Mouse (Mus musculus) MEL-GATA-1-ER (cell line): ENCODE results near the gene Pga5.
A peak's percentile ranks its signal among the peaks of the same experiment; 100 is the strongest.

ENCODE experiments used
- DNase-seq: peaks from one replicate; pipeline ENCODE4 v3.0.0-alpha.2; 2012; ENCODE audit warnings: low read depth; ENCODE audit errors: extremely low read depth

The Pga5 gene

GRCm38 (mm10) chr19:10671319-10671718 lies 6.6 kb downstream of the Pga5 start:
- no peak for DNase-seq

DNA sequence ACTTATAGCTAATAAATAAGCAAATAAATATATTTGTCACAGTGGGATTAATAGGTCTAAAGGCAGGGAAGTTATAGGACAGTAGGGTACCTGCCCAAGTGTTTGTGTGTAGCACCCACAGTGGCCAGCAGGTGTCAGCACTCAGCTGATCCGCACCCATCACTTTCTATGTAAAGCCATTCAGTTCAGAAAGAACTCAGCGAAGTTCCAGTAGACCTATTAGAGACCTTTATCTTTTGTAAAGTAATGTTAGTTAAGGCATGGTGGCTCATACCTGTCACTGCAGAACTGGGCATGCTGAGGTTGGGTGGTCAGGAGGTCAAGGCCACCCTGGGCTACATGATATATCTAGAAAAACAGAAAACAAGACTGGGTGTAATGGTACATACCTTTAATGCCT lies 12.4 kb downstream of the Pga5 start:
- no peak for DNase-seq

GRCm38 (mm10) chr19:10665093-10665492 lies 12.8 kb downstream of the Pga5 start:
- no peak for DNase-seq

GRCm38 (mm10) chr19:10662665-10663064 lies 15.2 kb downstream of the Pga5 start:
- peak; percentile 70 for DNase-seq

DNA sequence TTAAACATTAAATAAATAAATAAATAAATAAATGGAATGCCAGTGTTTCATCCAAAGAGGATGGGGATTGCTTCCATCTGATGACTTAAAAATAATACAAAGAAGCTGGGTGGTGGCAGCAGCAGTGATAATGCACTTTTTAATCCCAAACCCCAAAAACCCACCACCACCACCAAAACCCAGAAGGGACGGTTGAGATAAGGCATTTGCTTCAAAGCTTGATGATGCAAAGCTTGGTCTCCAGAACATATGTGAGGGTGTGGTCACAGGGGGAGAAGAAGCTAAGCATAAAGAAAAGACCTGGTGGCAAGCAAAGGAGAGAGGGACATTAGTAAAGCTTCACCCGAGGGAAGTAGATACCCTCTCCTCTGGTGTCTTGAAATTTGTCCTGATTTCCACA lies 16.0 kb downstream of the Pga5 start:
- peak; percentile 97 for DNase-seq

DNA sequence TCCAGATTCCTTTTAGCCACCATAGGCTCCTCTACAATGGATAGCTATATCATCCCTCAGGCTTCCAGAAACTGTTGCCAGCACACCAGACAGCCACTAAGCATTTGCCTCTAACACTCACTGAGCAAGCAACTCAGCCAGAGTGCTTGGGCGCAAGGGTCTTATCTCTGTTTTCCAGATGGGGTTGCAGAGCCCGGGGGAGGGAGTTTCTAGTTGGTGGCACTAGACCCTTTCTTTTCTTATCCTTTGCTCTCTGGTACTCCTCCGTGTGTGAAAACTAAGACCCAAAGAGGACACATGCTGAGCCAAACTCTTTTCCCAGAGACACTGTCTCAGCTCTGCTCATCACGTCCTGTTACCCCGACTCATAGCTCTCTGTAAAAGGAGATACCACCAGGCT lies 16.5 kb downstream of the Pga5 start:
- peak; percentile 97 for DNase-seq

- DNase-seq = no peak
These were observed 19.5 kb downstream of the Pga5 start for GRCm38 (mm10) chr19:10658406-10658805.

GRCm38 (mm10) chr19:10657742-10658141 lies 20.1 kb downstream of the Pga5 start:
- no peak for DNase-seq

- DNase-seq = no peak
These were observed 21.8 kb downstream of the Pga5 start for GRCm38 (mm10) chr19:10656058-10656457.

DNA sequence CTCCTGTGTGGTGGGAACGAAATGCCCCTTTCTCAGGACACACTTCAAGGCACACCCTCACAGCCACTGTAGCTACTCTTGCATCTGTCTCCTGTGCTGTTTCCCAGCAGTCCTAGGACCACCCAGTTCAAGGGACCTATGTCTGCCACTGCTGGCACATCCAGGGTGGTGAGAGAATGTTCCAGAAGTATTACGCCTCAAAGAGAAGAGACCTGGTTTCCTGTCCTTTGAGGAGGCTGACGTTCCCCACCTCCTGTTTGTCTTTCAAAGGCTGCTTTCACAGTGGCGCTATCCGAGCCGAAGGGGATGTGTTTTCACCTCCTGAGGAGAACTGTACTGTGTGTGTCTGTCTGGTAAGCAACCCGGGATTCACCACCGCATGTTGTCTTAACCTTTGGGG lies 29.7 kb downstream of the Pga5 start:
- DNase-seq = no peak

DNA sequence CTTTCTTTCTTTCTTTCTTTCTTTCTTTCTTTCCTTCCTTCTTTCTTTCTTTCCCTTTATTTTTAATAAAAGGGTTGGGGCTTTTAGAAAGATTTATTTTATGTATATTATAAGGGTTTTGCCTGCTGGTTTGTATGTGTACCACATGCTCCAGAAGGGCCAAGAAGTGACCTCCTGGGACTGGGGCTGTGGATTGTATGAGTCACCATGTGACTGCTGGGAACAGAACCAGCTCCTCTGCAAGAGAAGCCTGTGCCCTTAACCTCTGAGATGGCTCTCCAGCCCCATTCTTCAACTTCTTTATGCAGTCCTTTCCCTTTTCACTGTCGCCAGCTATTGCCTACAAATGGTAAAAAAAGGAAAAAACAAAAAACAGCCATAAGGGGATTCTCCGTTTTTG lies 32.3 kb downstream of the Pga5 start:
- DNase-seq = no peak

DNA sequence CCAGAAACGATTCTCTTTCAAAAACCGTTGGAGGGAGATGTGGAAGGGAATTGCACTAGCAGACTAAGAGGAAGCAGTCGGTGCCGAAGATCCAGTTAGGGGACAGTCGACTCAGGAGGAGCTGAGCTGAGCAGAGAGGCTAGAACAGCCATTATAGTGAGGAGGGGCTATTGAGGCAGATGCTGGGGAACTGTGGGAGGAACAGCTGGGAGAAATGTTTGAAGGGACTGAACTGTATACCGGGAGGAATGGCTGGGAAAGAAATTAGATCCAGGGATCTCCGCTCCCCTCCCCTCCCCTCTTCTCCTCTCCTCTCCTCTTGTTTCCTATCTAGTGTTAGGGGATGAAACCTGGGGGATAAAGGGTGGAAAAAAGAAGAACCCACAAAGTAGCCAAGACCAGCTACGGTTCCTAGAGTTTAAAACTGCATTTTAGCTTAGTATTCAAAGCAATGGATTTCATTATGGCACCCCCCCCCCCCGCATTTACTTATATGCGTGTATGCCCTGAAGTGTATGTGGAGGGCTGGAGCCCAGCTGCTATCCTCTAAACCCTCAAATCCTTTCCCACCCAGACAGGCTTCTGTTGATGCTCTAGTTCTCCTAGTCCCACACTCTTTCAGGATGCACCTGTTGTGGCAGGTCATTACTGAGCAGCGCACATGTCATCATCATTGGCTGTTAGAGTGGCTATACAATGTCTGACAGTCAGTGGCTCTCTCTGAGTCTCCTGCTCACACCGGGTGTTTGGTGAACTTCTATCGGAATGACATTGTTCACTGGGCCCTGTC lies 37.1 kb downstream of the Pga5 start:
- no peak for DNase-seq

DNA sequence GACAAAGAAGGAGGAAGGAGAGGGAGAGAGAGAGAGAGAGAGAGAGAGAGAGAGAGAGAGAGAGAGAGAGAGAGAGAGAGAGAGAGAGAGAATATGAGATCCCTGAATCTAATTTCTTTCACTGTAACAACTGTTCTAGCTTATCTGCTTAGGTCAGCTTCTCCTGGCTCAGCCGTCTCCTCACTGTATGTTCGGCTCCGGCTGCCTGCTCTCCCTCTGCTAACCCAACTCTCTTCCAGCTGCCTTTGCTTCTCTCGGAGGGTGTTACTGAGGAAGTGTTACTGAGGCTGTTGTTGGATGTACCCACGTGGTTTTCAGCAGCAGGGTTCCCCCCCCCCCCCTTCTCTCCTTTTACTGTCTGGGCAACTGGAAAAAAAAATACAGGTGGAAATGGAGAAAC lies 37.8 kb downstream of the Pga5 start:
- peak; percentile 58 for DNase-seq

- DNase-seq = no peak
These were observed 40.0 kb downstream of the Pga5 start for GRCm38 (mm10) chr19:10637840-10638239.

GRCm38 (mm10) chr19:10634872-10635318 lies 43.0 kb downstream of the Pga5 start:
- no peak for DNase-seq

GRCm38 (mm10) chr19:10634106-10634871 lies 43.6 kb downstream of the Pga5 start, which contains the start of gene Vwce:
Gene Vwce (plus strand): TSS chr19:10634213.
- no peak for DNase-seq
